Mouse (Mus musculus): Measurements from ENCODE around the gene Ackr3.

- TF ChIP-seq EP300 (IDR thresholded peaks at IDR 0.05) (no peak), CTCF (IDR thresholded peaks at IDR 0.05) (no peak)
Observed at GRCm38 (mm10) chr1:90239336-90240225, 35.8 kb downstream of the Ackr3 start.
